Mouse (Mus musculus) heart, postnatal 0 days (tissue): ENCODE data around the gene Olfr986. TPM values are rescaled to one million over a fixed set of nuclear protein-coding genes. Genes with fewer than 3 reads are reported as not detected.

Source experiments
- ATAC-seq: fragments of 200-750 bp; cut with Nextera tagmentation; 2 replicates; pipeline ENCODE4 v1.8.0; 2017; ENCODE audit warnings: low read depth, moderate number of reproducible peaks, moderate library complexity; ENCODE audit not compliant: insufficient read depth
- DNase-seq: peaks from one replicate; pipeline ENCODE4 v3.0.0-alpha.2; 2016; ENCODE audit warnings: low spot score
- H3K27ac ChIP-seq: fragments of 300-500 bp; sonication (generic); 2 replicates; pipeline ENCODE4 v1.5.1; 2014; ENCODE audit warnings: low read depth, mild to moderate bottlenecking
- H3K27me3 ChIP-seq: fragments of 300-500 bp; sonication (generic); 2 replicates; pipeline ENCODE4 v1.6.1; 2014; ENCODE audit warnings: low read length, mixed read lengths; ENCODE audit not compliant: control insufficient read depth, insufficient read depth
- H3K36me3 ChIP-seq: fragments of 300-500 bp; sonication (generic); replicated peaks from 2 replicates; pipeline ENCODE4 v1.6.1; 2014; ENCODE audit warnings: low read length, mixed read lengths; ENCODE audit not compliant: control insufficient read depth, insufficient read depth
- H3K4me1 ChIP-seq: fragments of 300-500 bp; sonication (generic); 2 replicates; pipeline ENCODE4 v1.6.1; 2014; ENCODE audit warnings: antibody characterized with exemption; ENCODE audit not compliant: control insufficient read depth, insufficient read depth
- H3K4me2 ChIP-seq: fragments of 300-500 bp; sonication (generic); 2 replicates; pipeline ENCODE4 v1.6.1; 2014; ENCODE audit warnings: low read depth, mild to moderate bottlenecking, low read length, moderate library complexity
- H3K4me3 ChIP-seq: fragments of 300-500 bp; sonication (generic); 2 replicates; pipeline ENCODE4 v1.5.1; 2014; ENCODE audit warnings: low read depth, low read length
- H3K9ac ChIP-seq: fragments of 300-500 bp; sonication (generic); replicated peaks from 2 replicates; pipeline ENCODE4 v1.6.1; 2014; ENCODE audit warnings: low read depth, low read length, mixed read lengths
- H3K9me3 ChIP-seq: fragments of 300-500 bp; sonication (generic); replicated peaks from 2 replicates; pipeline ENCODE4 v1.6.1; 2016; ENCODE audit warnings: low read length; ENCODE audit not compliant: control insufficient read depth
- CTCF ChIP-seq: IDR thresholded peaks from 2 replicates; pipeline ENCODE4 v1.5.1; 2016; ENCODE audit warnings: antibody characterized with exemption, control low read depth, low read depth
- EP300 ChIP-seq: IDR thresholded peaks from 2 replicates; pipeline ENCODE4 v1.6.1; 2016; ENCODE audit warnings: antibody characterized with exemption, low read depth
- WGBS: fragments of 180-500 bp; shearing (Covaris S2); extraction: QIAGEN DNeasy Blood & Tissue Kit; methylation state at CpG from one replicate; pipeline ENCODE4 v1.1.7; 2014; 5-methylcytosine and 5-hydroxymethylcytosine counted together
- polyA plus RNA-seq: library from polyadenylated mRNA; unstranded; fragments of >200 nt; fragmentation: Nextera tagmentation; extraction: Ambion mirVana; gene quantifications from 2 replicates; pipeline ENCODE4 v1.2.1, GENCODE M21; 2015
- total RNA-seq: library from RNA; depleted of rRNA; stranded (reverse); fragments of >200 nt; gene quantifications from 2 replicates; pipeline ENCODE4 v1.2.3, GENCODE M21; 2014; ENCODE audit warnings: low replicate concordance

Olfr986 gene
- total and polyA plus RNA-seq, 2 experiments from 2014 or later, result not detected

GRCm38 (mm10) chr9:40206546-40206950 is 25.8 kb downstream of the Olfr986 start:
- Histone ChIP-seq H3K36me3 (peaks cover 38% of the 10 kb centered on the region), H3K9ac (no peak overlapping the region), H3K4me3 (no peak overlapping the region), H3K27ac (0 out of 2 replicates have a peak overlapping the region, but pooled peaks have one; percentile 23), H3K4me1 (no peaks in the 10 kb centered on the region), H3K27me3 (no peaks in the 10 kb centered on the region), H3K4me2 (no peak overlapping the region), H3K9me3 (no peaks in the 10 kb centered on the region)
- WGBS, result 58% methylated on average over 5 of the region's 5 CpGs
- peak; percentile 16 for DNase-seq
- peak; percentile 60 for ATAC-seq
- TF ChIP-seq CTCF (no peak), EP300 (no peak)

GRCm38 (mm10) chr9:40210744-40211143 is 30.0 kb downstream of the Olfr986 start:
- DNase-seq, result no peak
- Histone ChIP-seq H3K27me3 (no peaks in the 10 kb centered on the region), H3K4me2 (no peak overlapping the region), H3K27ac (no peak overlapping the region), H3K9me3 (no peaks in the 10 kb centered on the region), H3K4me1 (no peaks in the 10 kb centered on the region), H3K9ac (no peak overlapping the region), H3K4me3 (no peak overlapping the region), H3K36me3 (peaks cover 54% of the 10 kb centered on the region)
- 77% methylated on average over 2 of the region's 2 CpGs for WGBS
- ATAC-seq, result no peak
- no peak for TF ChIP-seq CTCF
- no peak for TF ChIP-seq EP300

- TF ChIP-seq CTCF, result no peak
- TF ChIP-seq EP300, result no peak
- Histone ChIP-seq H3K9me3 (no peaks in the 10 kb centered on the region), H3K4me2 (no peak overlapping the region), H3K27ac (no peak overlapping the region), H3K9ac (no peak overlapping the region), H3K4me3 (no peak overlapping the region), H3K27me3 (no peaks in the 10 kb centered on the region), H3K36me3 (peaks cover 38% of the 10 kb centered on the region), H3K4me1 (no peaks in the 10 kb centered on the region)
- 90% methylated on average over 5 of the region's 5 CpGs for WGBS
- ATAC-seq (no peak), DNase-seq (no peak)
Observed at GRCm38 (mm10) chr9:40214058-40214457, 33.3 kb downstream of the Olfr986 start.

- Histone ChIP-seq H3K36me3 (peaks cover 15% of the 10 kb centered on the region), H3K27me3 (no peaks in the 10 kb centered on the region), H3K9me3 (no peaks in the 10 kb centered on the region), H3K4me3 (no peak overlapping the region), H3K9ac (no peak overlapping the region), H3K27ac (no peak overlapping the region), H3K4me2 (no peak overlapping the region), H3K4me1 (no peaks in the 10 kb centered on the region)
- 60% methylated on average over 4 of the region's 4 CpGs for WGBS
- DNase-seq, result no peak
- no peak for ATAC-seq
- TF ChIP-seq EP300 (no peak), CTCF (no peak)
Observed at GRCm38 (mm10) chr9:40216651-40217050, 35.9 kb downstream of the Olfr986 start.

GRCm38 (mm10) chr9:40224289-40224688 is 43.6 kb downstream of the Olfr986 start:
- DNase-seq (no peak), ATAC-seq (no peak)
- TF ChIP-seq EP300, result no peak
- no peak for TF ChIP-seq CTCF
- no peaks in the 10 kb centered on the region for H3K9me3 ChIP-seq
- H3K4me3 ChIP-seq, result no peak overlapping the region
- no peak overlapping the region for H3K9ac ChIP-seq
- WGBS, result 57% methylated on average over 4 of the region's 4 CpGs
- no peak overlapping the region for H3K4me2 ChIP-seq
- H3K36me3 ChIP-seq, result no peaks in the 10 kb centered on the region
- H3K27me3 ChIP-seq, result no peaks in the 10 kb centered on the region
- no peaks in the 10 kb centered on the region for H3K4me1 ChIP-seq
- H3K27ac ChIP-seq, result no peak overlapping the region
